Mouse (Mus musculus): ENCODE measurements around the gene Mfap2. TPM values are rescaled to one million over a fixed set of nuclear protein-coding genes. Genes with fewer than 3 reads are reported as not detected.

Gene Mfap2
- polyA plus RNA-seq, 1 experiment from 2014 or later, result 17.5 TPM

GRCm38 (mm10) chr4:141012558-141012957 is 2.3 kb downstream of the Mfap2 start:
- Histone ChIP-seq H3K4me3 (replicated peaks) (no peak overlapping the region), H3K9ac (no peak overlapping the region), H3K27me3 (peaks cover 40% of the 10 kb centered on the region), H3K36me3 (replicated peaks) (no peaks in the 10 kb centered on the region), H3K4me2 (no peak overlapping the region), H3K27ac (replicated peaks) (no peak overlapping the region), H3K9me3 (replicated peaks) (no peaks in the 10 kb centered on the region), H3K4me1 (replicated peaks) (peaks cover 19% of the 10 kb centered on the region)
- ATAC-seq (ENCODE audit: insufficient read depth), result no peak
- 69% methylated on average over 10 of the region's 10 CpGs for WGBS (ENCODE audit: insufficient replicate concordance)

- ATAC-seq (ENCODE audit: insufficient read depth), result no peak
- 58% methylated on average over 8 of the region's 8 CpGs for WGBS (ENCODE audit: insufficient replicate concordance)
- peaks cover 6% of the 10 kb centered on the region for H3K4me1 ChIP-seq (replicated peaks)
- no peaks in the 10 kb centered on the region for H3K36me3 ChIP-seq (replicated peaks)
- H3K9ac ChIP-seq, result no peak overlapping the region
- H3K27me3 ChIP-seq, result peaks cover 40% of the 10 kb centered on the region
- no peak overlapping the region for H3K27ac ChIP-seq (replicated peaks)
- no peaks in the 10 kb centered on the region for H3K9me3 ChIP-seq (replicated peaks)
- H3K4me3 ChIP-seq (replicated peaks), result no peak overlapping the region
- H3K4me2 ChIP-seq, result no peak overlapping the region
These were observed 3.9 kb downstream of the Mfap2 start for GRCm38 (mm10) chr4:141014114-141014513.

- ATAC-seq (ENCODE audit: insufficient read depth), result no peak
- no peak overlapping the region for H3K27ac ChIP-seq (replicated peaks)
- peaks cover 6% of the 10 kb centered on the region for H3K4me1 ChIP-seq (replicated peaks)
- H3K36me3 ChIP-seq (replicated peaks), result no peaks in the 10 kb centered on the region
- H3K4me3 ChIP-seq (replicated peaks), result no peak overlapping the region
- H3K27me3 ChIP-seq, result peaks cover 35% of the 10 kb centered on the region
- no peak overlapping the region for H3K9ac ChIP-seq
- H3K9me3 ChIP-seq (replicated peaks), result no peaks in the 10 kb centered on the region
- H3K4me2 ChIP-seq, result no peak overlapping the region
- 75% methylated on average over 11 of the region's 11 CpGs for WGBS (ENCODE audit: insufficient replicate concordance)
These were observed 4.6 kb downstream of the Mfap2 start for GRCm38 (mm10) chr4:141014856-141015255.

GRCm38 (mm10) chr4:141015356-141015755 is 5.1 kb downstream of the Mfap2 start:
- ATAC-seq (ENCODE audit: insufficient read depth), result no peak
- H3K4me2 ChIP-seq, result no peak overlapping the region
- H3K9ac ChIP-seq, result no peak overlapping the region
- H3K27ac ChIP-seq (replicated peaks), result no peak overlapping the region
- H3K4me1 ChIP-seq (replicated peaks), result peaks cover 4% of the 10 kb centered on the region
- peaks cover 30% of the 10 kb centered on the region for H3K27me3 ChIP-seq
- no peaks in the 10 kb centered on the region for H3K9me3 ChIP-seq (replicated peaks)
- WGBS (ENCODE audit: insufficient replicate concordance), result 53% methylated on average over 7 of the region's 7 CpGs
- no peaks in the 10 kb centered on the region for H3K36me3 ChIP-seq (replicated peaks)
- no peak overlapping the region for H3K4me3 ChIP-seq (replicated peaks)

- H3K36me3 ChIP-seq (replicated peaks), result no peaks in the 10 kb centered on the region
- H3K4me1 ChIP-seq (replicated peaks), result no peaks in the 10 kb centered on the region; the same call in 1 of the 2 replicates
- H3K27ac ChIP-seq (replicated peaks), result no peak overlapping the region
- WGBS (ENCODE audit: insufficient replicate concordance), result 59% methylated on average over 9 of the region's 9 CpGs
- H3K9me3 ChIP-seq (replicated peaks), result no peaks in the 10 kb centered on the region
- no peak for ATAC-seq (ENCODE audit: insufficient read depth)
- H3K27me3 ChIP-seq, result peaks cover 21% of the 10 kb centered on the region
- H3K4me3 ChIP-seq (replicated peaks), result no peak overlapping the region
- H3K9ac ChIP-seq, result no peak overlapping the region
- H3K4me2 ChIP-seq, result no peak overlapping the region
These were observed 6.1 kb downstream of the Mfap2 start for GRCm38 (mm10) chr4:141016311-141016710.

GRCm38 (mm10) chr4:141017657-141018436 is 7.6 kb downstream of the Mfap2 start:
- WGBS (ENCODE audit: insufficient replicate concordance), result 82% methylated on average over 29 of the region's 29 CpGs
- H3K4me3 ChIP-seq (replicated peaks), result no peak overlapping the region
- no peak for ATAC-seq (ENCODE audit: insufficient read depth)
- H3K9ac ChIP-seq, result no peak overlapping the region
- no peak overlapping the region for H3K27ac ChIP-seq (replicated peaks)
- H3K27me3 ChIP-seq, result peaks cover 5% of the 10 kb centered on the region; the same call in 1 of the 2 replicates
- no peaks in the 10 kb centered on the region for H3K9me3 ChIP-seq (replicated peaks)
- no peak overlapping the region for H3K4me2 ChIP-seq
- no peaks in the 10 kb centered on the region; the same call in 1 of the 2 replicates for H3K4me1 ChIP-seq (replicated peaks)
- no peaks in the 10 kb centered on the region for H3K36me3 ChIP-seq (replicated peaks)

- ATAC-seq (ENCODE audit: insufficient read depth), result no peak
- no peak overlapping the region for H3K4me2 ChIP-seq
- WGBS (ENCODE audit: insufficient replicate concordance), result 82% methylated on average over 17 of the region's 17 CpGs
These were observed 10.0 kb downstream of the Mfap2 start for GRCm38 (mm10) chr4:141020220-141020619.

GRCm38 (mm10) chr4:141020811-141021613 is 10.8 kb downstream of the Mfap2 start:
- Histone ChIP-seq H3K27me3 (no peaks in the 10 kb centered on the region), H3K9me3 (replicated peaks) (no peaks in the 10 kb centered on the region), H3K9ac (no peak overlapping the region), H3K4me3 (replicated peaks) (no peak overlapping the region), H3K4me1 (replicated peaks) (no peaks in the 10 kb centered on the region), H3K36me3 (replicated peaks) (no peaks in the 10 kb centered on the region), H3K4me2 (no peak overlapping the region), H3K27ac (replicated peaks) (no peak overlapping the region)
- 61% methylated on average over 14 of the region's 14 CpGs for whole genome bisulfite sequencing (ENCODE audit: insufficient replicate concordance)
- ATAC-seq (ENCODE audit: insufficient read depth), result no peak

More at GRCm38 (mm10) chr4:141020220-141020619, 10.0 kb downstream of the Mfap2 start:
- Histone ChIP-seq H3K9ac (no peak overlapping the region), H3K4me3 (replicated peaks) (no peak overlapping the region), H3K27ac (replicated peaks) (no peak overlapping the region), H3K36me3 (replicated peaks) (no peaks in the 10 kb centered on the region), H3K9me3 (replicated peaks) (no peaks in the 10 kb centered on the region), H3K27me3 (no peaks in the 10 kb centered on the region), H3K4me1 (replicated peaks) (no peaks in the 10 kb centered on the region; the same call in 1 of the 2 replicates)

GRCm38 (mm10) chr4:141021614-141021929 is 11.4 kb downstream of the Mfap2 start:
- H3K27ac ChIP-seq (replicated peaks), result no peak overlapping the region
- no peaks in the 10 kb centered on the region for H3K36me3 ChIP-seq (replicated peaks)
- no peak overlapping the region for H3K9ac ChIP-seq
- no peaks in the 10 kb centered on the region for H3K9me3 ChIP-seq (replicated peaks)
- 74% methylated on average over 11 of the region's 11 CpGs for WGBS (ENCODE audit: insufficient replicate concordance)
- ATAC-seq (ENCODE audit: insufficient read depth), result no peak
- H3K4me3 ChIP-seq (replicated peaks), result no peak overlapping the region
- no peaks in the 10 kb centered on the region for H3K27me3 ChIP-seq
- H3K4me2 ChIP-seq, result no peak overlapping the region
- no peaks in the 10 kb centered on the region for H3K4me1 ChIP-seq (replicated peaks)

- no peak overlapping the region for H3K27ac ChIP-seq (replicated peaks)
- no peaks in the 10 kb centered on the region for H3K36me3 ChIP-seq (replicated peaks)
- H3K4me3 ChIP-seq (replicated peaks), result no peak overlapping the region
- 55% methylated on average over 9 of the region's 9 CpGs for WGBS (ENCODE audit: insufficient replicate concordance)
- H3K27me3 ChIP-seq, result no peaks in the 10 kb centered on the region
- H3K9me3 ChIP-seq (replicated peaks), result no peaks in the 10 kb centered on the region
- ATAC-seq (ENCODE audit: insufficient read depth), result no peak
- H3K9ac ChIP-seq, result no peak overlapping the region
- H3K4me1 ChIP-seq (replicated peaks), result no peaks in the 10 kb centered on the region
- no peak overlapping the region for H3K4me2 ChIP-seq
These were observed 13.8 kb downstream of the Mfap2 start for GRCm38 (mm10) chr4:141024052-141024451.

- Histone ChIP-seq H3K27me3 (no peaks in the 10 kb centered on the region), H3K27ac (replicated peaks) (no peak overlapping the region), H3K36me3 (replicated peaks) (no peaks in the 10 kb centered on the region), H3K4me1 (replicated peaks) (no peaks in the 10 kb centered on the region), H3K4me3 (replicated peaks) (no peak overlapping the region), H3K9me3 (replicated peaks) (no peaks in the 10 kb centered on the region), H3K4me2 (no peak overlapping the region; the same call in 1 of the 2 replicates), H3K9ac (no peak overlapping the region)
- no peak for ATAC-seq (ENCODE audit: insufficient read depth)
- WGBS (ENCODE audit: insufficient replicate concordance), result 72% methylated on average over 27 of the region's 27 CpGs
These were observed 14.8 kb downstream of the Mfap2 start for GRCm38 (mm10) chr4:141024992-141025391.

All from liver, embryonic 15.5 days (tissue).